Mouse (Mus musculus) mouse embryonic stem cell (cell line): ENCODE data around the gene Il18bp.

Experiments used
- in situ Hi-C, 2 experiments: fragments of 300-500 bp; cut with MboI; formaldehyde crosslinking; loops; 1 replicate in 1 of 2; 3 replicates in 1 of 2; pipeline ENCODE4 v1.14.3; 2019 to 2020; ENCODE audit warnings: low sequenced_read_pairs in 2 of 2, low pct_unique_long_range_greater_than_20kb in 1 of 2, mixed read lengths in 1 of 2; ENCODE audit not compliant: unreplicated experiment in 1 of 2

Il18bp gene

GRCm38 (mm10) chr7:102014995-102015394, 3.5 kb downstream of the Il18bp start:
- in situ Hi-C loops, result no loop called here

GRCm38 (mm10) chr7:102013416-102013815, 5.1 kb downstream of the Il18bp start:
- in situ Hi-C loops, result no loop called here

DNA sequence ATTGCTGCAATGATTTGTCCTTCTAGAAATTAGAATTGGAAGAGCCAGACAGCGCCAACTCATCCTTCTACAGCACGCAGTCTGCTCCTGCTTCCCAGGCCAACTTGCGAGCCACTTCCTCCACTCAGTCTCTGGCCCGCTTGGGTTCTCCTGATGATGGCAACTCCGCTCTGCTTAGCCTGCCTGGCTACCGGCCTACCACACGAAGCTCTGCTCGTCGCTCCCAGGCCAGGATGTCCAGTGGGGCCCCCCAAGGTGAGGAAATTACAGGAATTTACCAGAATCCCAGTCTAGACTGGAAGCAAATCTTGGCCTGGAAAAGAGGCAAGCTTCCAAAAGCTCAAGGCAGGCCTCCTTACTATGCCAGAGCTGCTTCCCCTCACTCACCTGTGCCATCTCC, 6.6 kb downstream of the Il18bp start:
- in situ Hi-C loops, result no loop called here

DNA sequence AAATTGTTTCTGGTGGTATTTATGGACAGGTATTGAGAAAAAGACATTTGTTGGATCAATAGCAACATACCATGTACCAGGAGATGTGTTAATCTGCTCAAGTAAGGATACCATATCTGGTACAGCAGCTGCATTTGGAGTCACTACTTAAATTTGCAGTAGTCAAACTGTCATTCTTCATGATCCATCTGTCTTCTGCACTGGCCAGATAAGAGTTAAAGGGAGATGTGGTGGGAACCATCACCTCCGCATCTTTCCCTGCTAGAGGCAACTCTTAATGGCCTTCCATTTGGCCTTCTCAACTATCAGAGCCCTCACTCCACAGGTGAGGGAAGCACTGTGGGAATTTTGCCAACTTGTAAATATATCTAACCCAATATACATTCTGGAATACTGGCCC, 12.0 kb downstream of the Il18bp start:
- in situ Hi-C loops, result no loop called here

DNA sequence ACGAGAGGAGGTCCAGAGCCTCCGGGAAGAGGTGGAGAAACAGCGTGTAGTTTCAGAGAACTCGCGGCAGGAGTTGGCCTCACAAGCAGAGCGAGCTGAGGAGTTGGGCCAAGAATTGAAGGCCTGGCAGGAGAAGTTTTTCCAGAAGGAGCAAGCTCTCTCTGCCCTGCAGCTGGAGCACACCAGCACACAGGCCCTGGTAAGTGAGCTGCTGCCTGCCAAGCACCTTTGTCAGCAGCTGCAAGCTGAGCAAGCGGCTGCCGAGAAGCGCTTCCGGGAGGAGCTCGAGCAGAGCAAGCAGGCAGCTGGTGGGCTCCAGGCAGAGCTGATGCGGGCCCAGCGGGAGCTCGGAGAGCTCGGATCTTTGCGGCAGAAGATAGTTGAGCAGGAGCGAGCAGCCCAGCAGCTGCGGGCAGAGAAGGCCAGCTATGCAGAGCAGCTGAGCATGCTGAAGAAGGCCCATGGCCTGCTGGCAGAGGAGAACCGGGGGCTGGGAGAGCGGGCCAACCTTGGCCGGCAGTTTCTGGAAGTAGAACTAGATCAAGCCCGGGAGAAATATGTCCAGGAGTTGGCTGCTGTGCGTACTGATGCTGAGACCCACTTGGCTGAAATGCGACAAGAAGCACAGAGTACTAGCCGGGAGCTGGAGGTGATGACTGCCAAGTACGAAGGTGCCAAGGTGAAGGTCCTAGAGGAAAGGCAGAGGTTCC, 17.4 kb downstream of the Il18bp start:
- in situ Hi-C loops, result no loop called here

DNA sequence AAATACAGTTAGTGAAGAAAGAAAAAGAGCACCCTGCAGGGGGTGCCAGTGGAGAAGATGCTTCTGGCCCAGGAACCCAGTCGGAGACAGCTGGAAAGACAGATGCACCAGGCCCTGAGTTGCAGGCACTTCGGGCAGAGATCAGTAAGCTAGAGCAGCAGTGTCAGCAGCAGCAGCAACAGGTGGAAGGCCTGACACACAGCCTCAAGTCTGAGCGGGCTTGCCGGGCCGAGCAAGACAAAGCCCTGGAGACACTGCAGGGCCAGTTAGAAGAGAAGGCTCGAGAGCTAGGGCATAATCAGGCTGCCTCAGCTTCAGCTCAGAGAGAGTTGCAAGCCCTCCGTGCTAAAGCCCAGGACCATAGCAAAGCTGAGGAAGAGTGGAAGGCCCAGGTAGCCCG, 18.2 kb downstream of the Il18bp start:
- in situ Hi-C loops, result no loop called here

DNA sequence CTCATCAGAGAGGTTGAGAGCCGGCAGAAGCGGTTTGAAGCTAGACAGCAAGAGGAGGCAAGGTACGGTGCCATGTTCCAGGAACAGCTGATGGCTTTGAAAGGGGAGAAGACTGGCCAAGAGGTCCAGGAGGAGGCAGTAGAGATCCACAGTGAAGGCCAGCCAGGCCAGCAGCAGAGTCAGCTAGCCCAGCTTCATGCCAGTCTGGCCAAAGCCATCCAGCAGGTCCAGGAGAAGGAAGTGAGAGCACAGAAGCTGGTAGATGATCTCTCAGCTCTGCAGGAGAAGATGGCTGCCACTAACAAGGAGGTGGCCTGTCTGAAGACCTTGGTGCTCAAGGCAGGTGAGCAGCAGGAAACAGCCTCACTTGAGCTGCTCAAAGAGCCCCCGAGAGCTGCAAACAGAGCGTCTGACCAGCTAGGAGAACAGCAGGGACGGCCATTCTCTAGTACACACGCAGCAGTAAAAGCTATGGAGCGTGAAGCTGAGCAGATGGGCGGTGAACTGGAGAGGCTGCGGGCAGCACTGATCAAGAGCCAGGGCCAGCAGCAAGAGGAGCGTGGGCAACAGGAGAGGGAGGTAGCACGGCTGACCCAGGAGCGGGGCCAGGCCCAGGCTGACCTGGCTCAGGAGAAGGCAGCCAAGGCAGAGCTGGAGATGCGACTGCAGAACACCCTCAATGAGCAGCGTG, 18.9 kb downstream of the Il18bp start:
- in situ Hi-C loops, result no loop called here

- in situ Hi-C loops, result no loop called here
These were observed 20.1 kb downstream of the Il18bp start for GRCm38 (mm10) chr7:101998194-101998927.

DNA sequence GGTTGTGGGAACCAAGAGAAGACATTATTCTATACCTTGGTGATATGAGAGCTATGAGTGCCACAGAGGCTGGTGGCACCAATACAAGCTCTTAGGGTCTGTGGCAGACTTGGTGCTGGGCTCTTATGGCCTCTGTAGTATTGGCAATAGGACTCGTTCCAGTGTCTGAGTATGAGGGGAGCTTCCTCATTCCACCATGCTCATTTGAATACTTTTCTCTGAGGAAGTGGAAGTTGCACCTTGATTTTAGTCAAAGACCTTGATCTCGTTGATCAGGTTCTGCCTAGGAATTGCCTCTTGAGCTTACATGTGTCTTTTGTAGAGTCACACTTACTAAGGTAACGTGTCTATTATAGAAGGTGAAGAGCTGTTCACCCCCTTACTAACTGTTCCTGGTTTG, 24.2 kb downstream of the Il18bp start:
- in situ Hi-C loops, result no loop called here

DNA sequence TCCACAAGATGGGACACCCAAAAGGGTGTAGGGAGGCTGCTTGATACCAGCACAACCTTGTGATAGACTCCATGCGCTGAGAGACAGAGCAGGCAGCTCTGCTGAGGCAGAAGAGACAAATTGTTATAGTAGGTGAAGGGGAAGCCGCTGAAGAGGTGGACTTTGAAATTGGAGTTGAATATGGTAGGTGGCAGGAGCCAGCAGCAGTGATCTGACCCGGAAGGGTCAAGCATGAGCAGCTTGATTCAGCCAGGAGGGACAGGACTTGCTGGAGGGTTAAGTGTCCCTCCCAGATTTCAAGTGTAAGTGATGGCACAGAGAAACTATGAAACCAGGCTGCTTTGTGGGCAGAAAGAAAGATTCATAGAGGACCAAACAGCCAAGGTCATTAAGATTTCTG, 33.4 kb downstream of the Il18bp start:
- in situ Hi-C loops, result no loop called here

- in situ Hi-C loops, result no loop called here
These were observed 35.8 kb downstream of the Il18bp start for GRCm38 (mm10) chr7:101982735-101983134.

DNA sequence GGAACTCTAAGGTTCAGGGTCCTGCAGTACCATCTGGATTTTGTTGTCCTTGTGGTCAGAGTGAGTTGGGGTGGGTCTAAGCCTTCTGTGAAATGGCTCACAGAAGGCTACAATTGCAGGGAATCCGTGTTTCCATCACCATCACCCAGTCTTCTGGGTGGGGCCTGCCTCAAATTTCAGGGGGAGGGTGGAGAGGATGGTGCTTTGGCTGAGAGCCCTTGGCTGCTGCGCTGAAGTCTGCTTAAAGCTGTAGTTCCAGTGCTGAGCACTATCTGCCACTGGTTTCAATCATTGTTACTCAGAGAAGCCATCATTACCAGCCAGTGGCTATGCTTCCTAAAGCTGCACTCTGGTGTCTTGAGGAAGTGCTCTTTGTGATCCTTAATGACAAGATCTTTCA, 44.0 kb downstream of the Il18bp start:
- in situ Hi-C loops, result no loop called here

- in situ Hi-C loops, result no loop called here
These were observed 44.8 kb downstream of the Il18bp start for GRCm38 (mm10) chr7:101973730-101974129.

DNA sequence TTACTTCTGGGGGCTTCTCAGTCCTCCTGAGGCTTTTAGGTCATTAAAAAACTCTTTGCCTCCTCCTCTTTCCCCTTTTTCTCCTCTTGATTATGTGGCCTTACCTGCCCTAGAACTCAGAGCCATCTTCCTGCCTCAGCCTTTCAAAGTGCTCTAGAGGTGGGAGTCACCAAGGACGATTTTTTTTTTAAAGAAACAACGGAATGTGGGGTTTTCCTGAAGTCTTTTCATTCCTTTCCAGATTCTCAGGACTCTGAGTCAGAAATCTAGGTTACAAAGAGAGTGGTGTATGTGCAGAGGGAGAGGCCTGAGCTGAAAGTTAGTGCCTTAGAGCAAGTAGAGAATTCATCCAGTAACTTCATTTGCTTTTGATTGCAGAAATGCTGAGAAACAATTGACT, 46.8 kb downstream of the Il18bp start:
- in situ Hi-C loops, result no loop called here

GRCm38 (mm10) chr7:101970821-101971461, 47.5 kb downstream of the Il18bp start:
- in situ Hi-C loops, result no loop called here

DNA sequence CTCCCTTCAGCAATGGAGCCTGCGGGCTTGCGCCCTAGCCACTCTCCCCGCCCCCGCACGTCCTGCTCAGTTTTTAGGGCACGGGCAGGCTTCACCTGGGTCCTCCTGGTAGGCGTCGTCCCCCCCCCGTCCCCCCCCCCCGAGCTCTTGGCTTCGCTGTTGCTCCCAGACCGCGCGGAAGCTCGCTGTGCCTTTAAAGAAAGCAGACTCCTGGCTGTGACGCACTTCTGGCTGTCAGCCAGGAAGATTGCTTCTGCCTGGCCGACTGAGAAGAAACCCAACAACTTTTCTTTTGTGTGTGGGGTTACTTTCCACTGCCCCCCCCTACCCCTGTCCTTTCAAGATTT, 48.1 kb downstream of the Il18bp start:
- in situ Hi-C loops, result no loop called here

GRCm38 (mm10) chr7:101969694-101970428, 48.6 kb downstream of the Il18bp start:
- in situ Hi-C loops, result no loop called here

DNA sequence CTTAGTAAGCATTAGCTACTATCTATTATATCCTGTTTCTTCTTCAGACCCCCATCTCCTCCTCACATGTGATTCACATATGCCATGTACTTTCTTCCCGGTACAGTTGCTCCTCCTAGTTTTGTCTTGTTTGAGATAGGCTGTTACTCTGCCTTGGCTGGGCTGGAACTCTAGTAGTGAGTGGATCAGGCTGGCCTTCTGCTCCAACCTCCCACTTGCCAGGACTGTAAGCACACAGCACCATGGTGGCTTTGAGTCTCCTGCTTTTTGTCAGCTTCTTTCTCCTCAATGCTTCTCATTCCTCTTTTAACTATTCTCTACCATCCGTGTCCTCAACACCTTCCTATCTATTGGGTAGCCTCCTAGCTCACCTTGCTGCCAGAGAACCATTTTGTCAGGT, 49.7 kb downstream of the Il18bp start:
- in situ Hi-C loops, result no loop called here

- in situ Hi-C loops, result no loop called here
These were observed 51.2 kb downstream of the Il18bp start for GRCm38 (mm10) chr7:101967256-101967655.
